Mouse (Mus musculus) brain, embryonic 14.5 days (tissue): ENCODE results near the gene Ptpn11. TPM values are rescaled to one million over a fixed set of nuclear protein-coding genes. Genes with fewer than 3 reads are reported as not detected.
"Not testable (repeated sequence)": the region's sequence is repeated elsewhere in the genome, so short reads cannot be mapped to it uniquely, and the experiment has no call there.

Experiments
- DNase-seq: peaks from one replicate; pipeline ENCODE4 v3.0.0-alpha.2; 2011; ENCODE audit warnings: low read depth
- CTCF ChIP-seq: fragments of 200-500 bp; IDR thresholded peaks from 2 replicates; pipeline ENCODE4 v1.5.1; 2012; ENCODE audit warnings: inconsistent platforms, mild to moderate bottlenecking, moderate library complexity, borderline replicate concordance; ENCODE audit not compliant: insufficient read depth, insufficient read length; ENCODE audit errors: extremely low read depth
- POLR2A ChIP-seq: fragments of 200-500 bp; IDR thresholded peaks from 2 replicates; pipeline ENCODE4 v1.6.1; 2012; ENCODE audit warnings: mild to moderate bottlenecking, inconsistent platforms, borderline replicate concordance; ENCODE audit not compliant: poor library complexity, insufficient read depth, insufficient read length, severe bottlenecking; ENCODE audit errors: extremely low read depth
- polyA plus RNA-seq: library from polyadenylated mRNA; depleted of rRNA; stranded (reverse); fragments of >200 nt; gene quantifications from 2 replicates; pipeline ENCODE4 v1.2.3, GENCODE M21; 2012

The Ptpn11 gene
- polyA plus RNA-seq, 1 experiment, result 58.5 TPM

- no peak for DNase-seq
- no peak for TF ChIP-seq POLR2A
- no peak for TF ChIP-seq CTCF
Measured at GRCm38 (mm10) chr5:121210601-121210924, 19.4 kb upstream of the Ptpn11 start.

GRCm38 (mm10) chr5:121209755-121210600 lies 18.8 kb upstream of the Ptpn11 start:
- no peak for DNase-seq
- TF ChIP-seq CTCF (no peak), POLR2A (no peak)

- TF ChIP-seq CTCF, result no peak
- TF ChIP-seq POLR2A, result no peak
- no peak for DNase-seq
Measured at GRCm38 (mm10) chr5:121206984-121207383, 15.8 kb upstream of the Ptpn11 start.

DNA sequence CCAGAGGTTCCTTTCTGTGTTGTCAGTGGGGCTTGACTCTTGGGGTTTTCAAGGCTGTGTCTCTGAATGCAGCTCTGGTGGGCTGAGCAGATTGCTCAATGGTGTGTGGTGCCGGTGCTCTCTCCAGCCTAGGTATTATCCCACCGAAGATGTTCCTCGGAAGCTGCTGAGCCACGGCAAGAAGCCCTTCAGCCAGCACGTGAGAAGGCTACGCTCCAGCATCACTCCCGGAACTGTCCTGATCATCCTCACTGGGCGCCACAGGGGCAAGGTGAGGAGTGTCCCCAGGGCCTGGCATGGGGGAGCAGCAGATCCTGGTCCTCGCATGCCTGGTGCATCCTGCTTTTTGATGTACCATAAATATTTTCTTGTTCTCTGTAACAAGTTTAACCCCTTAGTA lies 15.3 kb upstream of the Ptpn11 start:
- DNase-seq, result no peak
- no peak for TF ChIP-seq CTCF
- TF ChIP-seq POLR2A, result no peak

GRCm38 (mm10) chr5:121205537-121206130 lies 14.4 kb upstream of the Ptpn11 start:
- not testable (repeated sequence) for DNase-seq

GRCm38 (mm10) chr5:121204132-121205089 lies 13.2 kb upstream of the Ptpn11 start, which contains the start of gene Rpl6:
Gene Rpl6 (plus strand): TSS chr5:121204481.
- TF ChIP-seq POLR2A, result peak; percentile 45; the same call in 1 of the 2 replicates
- TF ChIP-seq CTCF, result no peak
- peak; percentile 96 for DNase-seq

GRCm38 (mm10) chr5:121202467-121202866 lies 11.3 kb upstream of the Ptpn11 start:
- no peak for DNase-seq
- TF ChIP-seq CTCF (no peak), POLR2A (no peak)

- peak; percentile 67 for DNase-seq
- TF ChIP-seq CTCF (peak; percentile 13; the same call in 1 of the 2 replicates), POLR2A (no peak)
Measured at GRCm38 (mm10) chr5:121201739-121202138, 10.5 kb upstream of the Ptpn11 start.

- no peak for DNase-seq
- TF ChIP-seq POLR2A (no peak), CTCF (no peak)
Measured at GRCm38 (mm10) chr5:121198376-121198775, 7.2 kb upstream of the Ptpn11 start.

- TF ChIP-seq POLR2A (no peak), CTCF (no peak)
- no peak for DNase-seq
Measured at GRCm38 (mm10) chr5:121197337-121197736, 6.1 kb upstream of the Ptpn11 start.

DNA sequence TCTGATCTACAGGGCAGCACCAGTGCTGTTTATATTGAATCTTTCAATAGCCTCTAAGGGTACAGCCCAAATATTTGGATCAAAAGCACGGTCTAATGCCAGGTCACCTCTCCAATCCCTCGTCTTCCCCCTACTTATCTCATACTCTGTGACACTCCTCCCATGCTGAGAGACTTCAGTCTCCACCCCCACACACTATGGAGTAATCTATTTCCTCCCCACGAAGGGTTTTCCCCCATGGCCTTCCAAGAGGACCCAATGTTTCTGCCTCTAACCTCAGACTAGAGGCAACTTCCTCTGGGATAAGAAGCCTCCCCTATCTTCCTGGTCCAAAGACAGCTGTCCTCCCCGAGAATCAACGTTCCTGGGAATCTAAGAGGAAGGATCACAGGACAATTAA lies 5.6 kb upstream of the Ptpn11 start:
- DNase-seq, result no peak
- no peak for TF ChIP-seq POLR2A
- no peak for TF ChIP-seq CTCF

DNA sequence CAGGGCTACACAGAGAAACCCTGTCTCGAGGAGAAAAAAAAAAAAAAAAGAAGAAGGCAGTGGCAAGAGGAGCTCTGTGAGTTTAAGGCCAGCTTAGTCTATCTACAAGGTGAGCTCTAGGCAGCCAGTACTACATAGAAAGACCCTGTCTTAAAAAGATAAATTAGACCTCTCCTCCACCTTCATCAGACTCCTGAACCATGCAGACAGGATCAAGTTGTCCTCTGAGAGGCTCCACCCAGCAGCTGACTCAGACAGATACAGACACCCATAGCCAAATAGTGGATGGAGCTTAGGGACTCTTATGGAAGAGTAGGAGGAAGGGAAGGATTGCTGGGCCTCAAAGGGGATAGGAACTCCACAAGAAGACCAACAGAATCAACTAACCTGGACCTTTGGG lies 3.0 kb upstream of the Ptpn11 start:
- TF ChIP-seq POLR2A, result no peak
- no peak for DNase-seq

DNA sequence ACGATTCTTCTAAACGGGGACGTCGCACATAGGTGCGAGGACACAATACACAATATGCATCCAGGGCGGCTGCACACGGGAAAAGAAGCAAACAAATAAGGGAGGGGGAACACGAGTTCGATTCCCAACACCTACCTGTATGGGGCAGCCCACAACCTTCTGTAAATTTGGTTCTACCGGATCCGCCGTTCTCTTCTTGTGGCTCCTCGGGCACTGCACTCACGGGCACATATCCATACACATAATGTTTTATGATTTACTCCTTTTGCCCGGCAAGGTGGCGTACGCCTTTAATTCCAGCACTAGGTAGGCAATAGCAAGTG lies 348 bp upstream of the Ptpn11 start:
- TF ChIP-seq POLR2A (no peak), CTCF (no peak)
- DNase-seq, result no peak

DNA sequence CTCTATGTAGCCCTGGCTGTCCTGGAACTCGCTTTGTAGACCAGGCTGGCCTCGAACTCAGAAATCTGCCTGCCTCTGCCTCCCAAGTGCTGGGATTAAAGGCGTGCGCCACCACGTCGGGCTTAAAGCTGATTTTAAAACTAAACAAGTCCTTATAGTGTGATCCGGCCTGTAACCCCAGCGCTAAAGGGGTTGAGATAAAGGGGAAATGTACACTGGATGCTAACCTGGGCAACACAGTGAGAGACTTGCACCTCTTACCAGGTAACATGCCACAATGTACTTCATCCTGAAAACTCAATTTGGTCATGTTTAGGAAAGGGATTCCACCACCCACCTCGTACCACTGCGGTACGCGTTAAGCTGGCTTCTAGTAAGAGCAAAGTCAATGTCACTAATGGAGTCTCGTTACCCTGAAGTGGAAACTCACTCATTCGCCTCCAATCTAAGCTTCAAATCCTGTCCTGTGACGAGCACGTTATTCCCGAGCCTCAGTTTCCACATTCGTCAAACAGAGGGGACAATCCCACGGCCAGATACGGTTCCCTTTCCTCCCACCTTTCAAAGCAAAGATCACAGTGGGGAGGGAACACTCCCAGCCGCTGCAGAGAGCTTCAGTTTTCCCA lies 874 bp downstream of the Ptpn11 start:
- TF ChIP-seq CTCF (no peak), POLR2A (no peak)
- no peak for DNase-seq
